Mouse (Mus musculus) retina, postnatal 7 days (tissue): Measurements from ENCODE around the gene Pnpla6.
"Not testable (repeated sequence)": the region's sequence is repeated elsewhere in the genome, so short reads cannot be mapped to it uniquely, and the experiment has no call there.

Experiments used
- DNase-seq: peaks from one replicate; pipeline ENCODE4 v3.0.0-alpha.2; 2012; ENCODE audit warnings: low read depth, low spot score

Pnpla6 gene

GRCm38 (mm10) chr8:3576211-3576960 is 61.2 kb downstream of the Pnpla6 start:
- DNase-seq, result no peak

GRCm38 (mm10) chr8:3579390-3580364 is 64.5 kb downstream of the Pnpla6 start:
- DNase-seq, result no peak

DNA sequence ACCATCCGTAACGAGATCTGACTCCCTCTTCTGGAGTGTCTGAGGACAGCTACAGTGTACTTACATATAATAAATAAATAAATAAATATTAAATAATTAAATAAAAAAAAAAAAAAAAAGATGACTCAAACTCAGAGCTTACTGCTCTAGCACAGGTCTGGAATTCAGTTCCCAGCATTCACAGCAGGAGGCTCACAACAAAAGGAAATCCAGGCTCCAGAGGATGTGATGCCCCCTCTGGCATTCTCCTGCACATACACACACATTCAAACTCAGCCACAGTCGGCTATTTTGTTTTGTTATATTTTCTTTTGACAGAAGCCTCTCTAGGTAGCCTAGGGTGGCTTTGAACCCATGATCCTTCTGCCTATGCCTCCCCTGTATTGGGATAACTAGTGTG is 66.8 kb downstream of the Pnpla6 start:
- not testable (repeated sequence) for DNase-seq

GRCm38 (mm10) chr8:3586452-3586851 is 71.3 kb downstream of the Pnpla6 start:
- DNase-seq, result no peak

DNA sequence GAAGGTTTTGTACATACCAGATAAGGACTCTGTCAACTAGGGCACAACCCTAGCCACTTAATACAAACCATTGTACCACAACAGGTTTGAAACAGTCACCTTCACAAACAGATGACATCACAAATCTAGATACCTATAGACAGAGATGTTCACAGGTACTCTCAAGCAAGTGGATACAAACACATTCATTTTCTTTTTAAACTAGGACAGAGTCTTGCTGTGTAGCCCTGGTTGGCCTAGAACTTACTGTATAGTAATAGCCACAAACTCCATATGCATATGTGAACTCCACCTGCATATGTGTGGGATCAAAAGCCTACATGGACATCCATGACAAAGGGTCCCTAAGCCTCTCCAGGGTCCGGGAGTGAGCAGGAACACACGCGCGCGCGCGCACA is 71.8 kb downstream of the Pnpla6 start, which contains the start of gene Camsap3:
Camsap3 (plus strand) TSS at position 301 of the 398 bp plus-strand sequence.
- no peak for DNase-seq

DNA sequence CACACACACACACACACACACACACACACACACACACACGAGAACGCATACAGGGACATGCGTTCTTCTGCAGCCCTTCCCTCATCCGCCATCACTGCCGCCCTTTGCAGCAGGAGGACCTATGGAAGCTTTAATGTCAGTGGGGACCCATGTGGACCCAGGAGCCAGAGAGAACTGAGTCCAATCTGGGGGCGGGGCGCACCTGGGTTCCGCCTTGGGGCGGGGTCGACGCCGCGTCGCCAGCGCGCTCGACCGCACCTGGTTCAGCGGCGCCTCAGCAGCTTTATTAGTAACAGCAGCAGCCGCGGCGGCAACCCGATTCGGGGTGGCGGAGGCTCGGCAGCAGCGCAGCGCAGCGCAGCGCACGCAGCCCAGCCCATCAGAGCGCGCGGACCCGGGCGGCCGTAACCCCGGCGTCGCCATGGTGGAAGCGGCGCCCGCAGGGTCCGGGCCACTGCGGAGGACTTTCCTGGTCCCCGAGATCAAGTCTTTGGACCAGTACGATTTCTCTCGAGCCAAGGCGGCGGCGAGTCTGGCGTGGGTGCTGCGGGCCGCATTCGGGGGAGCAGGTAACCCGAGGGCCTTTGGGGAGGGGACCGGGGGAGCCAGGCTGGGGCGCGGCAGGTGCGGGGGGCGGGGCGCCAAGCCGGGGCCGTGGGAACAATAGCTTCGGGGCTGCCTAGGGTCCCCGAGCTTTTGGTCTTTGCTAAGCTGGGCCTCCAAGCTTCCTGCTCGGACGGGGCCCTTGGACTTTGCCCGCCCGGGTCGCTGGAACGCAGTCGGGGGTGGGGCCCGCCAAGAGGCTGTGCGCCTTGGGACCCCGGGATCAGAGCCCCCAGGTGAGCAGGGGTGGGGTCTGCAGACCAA is 72.4 kb downstream of the Pnpla6 start:
- DNase-seq, result peak; percentile 50

- no peak for DNase-seq
These were observed 73.1 kb downstream of the Pnpla6 start for GRCm38 (mm10) chr8:3588258-3588633.

GRCm38 (mm10) chr8:3593470-3593869 is 78.3 kb downstream of the Pnpla6 start:
- DNase-seq, result no peak
